Mouse (Mus musculus): ENCODE measurements around the gene Snupn. TPM values are rescaled to one million over a fixed set of nuclear protein-coding genes. Genes with fewer than 3 reads are reported as not detected.
A peak's percentile ranks its signal among the peaks of the same experiment; 100 is the strongest.
"Not testable (repeated sequence)": the region's sequence is repeated elsewhere in the genome, so short reads cannot be mapped to it uniquely, and the experiment has no call there.

Snupn gene
- 12.5 and 13.3 TPM in 2 replicates for total RNA-seq (2021)
- long read RNA-seq, experiment 1, transcript Snupn-201 (9 exons, 1,391 nt), result major isoform, 9 of 16 reads
- long read RNA-seq, experiment 1, partial matches to known transcripts, result 2 of 16 reads
- long read RNA-seq, experiment 1, other reads (novel, unspliced or antisense), result 5 of 16 reads
- long read RNA-seq, experiment 2, transcript Snupn-201 (9 exons, 1,391 nt), result major isoform, 9 of 16 reads
- long read RNA-seq, experiment 2, partial matches to known transcripts, result 5 of 16 reads
- long read RNA-seq, experiment 2, other reads (novel, unspliced or antisense), result 2 of 16 reads

DNA sequence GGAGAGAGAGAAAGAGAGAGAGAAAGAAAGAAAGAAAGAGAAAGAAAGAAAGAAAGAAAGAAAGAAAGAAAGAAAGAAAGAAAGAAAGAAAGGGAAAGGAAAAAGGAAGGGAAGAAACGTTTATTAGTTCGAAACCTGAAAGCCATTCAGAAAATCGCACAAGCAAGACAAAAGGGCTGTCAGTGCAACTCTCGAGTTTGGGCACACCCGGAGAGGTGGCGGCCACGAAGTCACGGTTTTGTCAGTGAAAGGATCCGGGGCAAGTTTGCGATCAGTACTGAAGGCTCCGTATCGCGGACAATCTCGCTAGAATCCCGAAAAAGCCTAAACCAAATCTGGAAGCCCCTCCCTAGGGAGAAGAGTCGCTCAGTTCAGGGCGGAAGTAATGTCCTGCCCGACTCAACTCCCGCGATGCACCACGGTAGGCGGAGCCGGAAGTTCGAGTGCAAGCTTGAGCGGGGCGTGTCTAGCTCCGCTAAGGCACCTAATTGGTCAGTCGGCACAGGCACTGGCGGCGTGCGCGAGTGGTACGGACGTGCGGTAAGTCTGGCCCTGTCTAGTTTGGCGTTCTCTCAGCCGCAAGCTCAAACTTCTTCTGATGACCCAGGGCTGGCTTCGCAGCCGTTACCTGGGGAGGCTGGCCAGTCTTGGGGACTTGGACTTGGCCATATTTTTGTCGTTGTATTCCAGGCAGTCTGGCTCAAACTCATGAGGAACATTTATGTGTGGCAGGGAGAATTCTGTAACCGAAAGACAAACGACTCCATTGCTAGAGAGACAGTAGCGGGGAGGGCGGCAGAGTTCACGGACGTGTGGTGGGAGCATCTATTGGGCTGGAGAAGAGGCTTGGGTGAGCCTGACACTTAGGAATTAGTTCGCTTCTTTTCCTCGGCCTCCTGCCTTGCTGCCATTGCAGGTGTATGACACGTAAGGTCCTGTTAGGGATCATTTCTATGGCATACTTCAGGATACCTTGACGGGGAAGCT is at the start of gene Snupn:
Gene Snupn, plus strand, starts transcription at position 465 of the 987 bp plus-strand sequence.
- DNase-seq, result peak; percentile 99

- no peak for DNase-seq
Observed at GRCm38 (mm10) chr9:56901187-56901586, 49.5 kb upstream of the Snupn start.

- DNase-seq, result no peak
Observed at GRCm38 (mm10) chr9:56903662-56904061, 47.0 kb upstream of the Snupn start.

GRCm38 (mm10) chr9:56907549-56907948 is 43.1 kb upstream of the Snupn start:
- DNase-seq, result no peak

GRCm38 (mm10) chr9:56909991-56910390 is 40.7 kb upstream of the Snupn start:
- DNase-seq, result not testable (repeated sequence)

GRCm38 (mm10) chr9:56911017-56911416 is 39.7 kb upstream of the Snupn start:
- DNase-seq, result no peak

DNA sequence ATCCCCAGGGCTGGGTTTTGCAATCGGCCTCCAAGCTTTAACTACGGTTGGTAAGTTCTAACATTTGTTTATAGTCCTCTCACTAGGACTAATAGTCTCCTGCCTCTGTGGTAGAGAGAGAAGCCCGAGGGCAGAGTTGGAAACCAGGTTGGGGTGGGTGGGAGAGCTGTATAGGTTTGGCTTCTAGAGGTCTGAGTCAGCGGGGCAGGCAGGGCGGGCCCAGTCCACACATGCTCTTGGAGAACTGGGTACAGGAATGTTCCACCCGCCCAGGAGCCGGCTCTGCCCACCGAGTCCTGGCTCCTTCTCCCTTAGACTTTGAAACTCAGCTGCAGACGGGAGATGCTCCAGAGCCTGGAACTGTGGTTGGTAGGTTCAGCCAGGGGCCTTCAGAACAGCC is 36.7 kb upstream of the Snupn start:
- DNase-seq, result no peak

DNA sequence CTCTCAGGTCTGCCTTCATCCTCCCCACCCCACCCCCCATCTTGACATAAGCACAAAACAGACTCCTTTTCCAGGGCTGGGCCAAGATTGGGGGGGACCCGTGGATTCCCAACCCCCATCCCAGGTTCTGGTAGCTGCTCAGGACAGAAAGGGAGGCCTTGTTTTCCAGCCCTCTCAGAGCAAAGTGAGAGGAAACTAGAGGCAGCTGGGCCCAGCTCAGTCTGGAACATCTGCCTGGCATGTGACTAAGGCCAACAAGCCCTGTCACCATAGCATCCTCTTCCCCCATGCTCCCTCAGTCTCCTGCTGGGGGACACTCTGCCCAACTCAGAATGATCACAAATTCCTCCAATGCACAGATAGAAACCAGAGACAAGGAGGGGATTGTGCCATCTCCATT is 35.6 kb upstream of the Snupn start:
- DNase-seq, result no peak

- peak; percentile 67 for DNase-seq
Observed at GRCm38 (mm10) chr9:56915695-56916410, 34.8 kb upstream of the Snupn start.

DNA sequence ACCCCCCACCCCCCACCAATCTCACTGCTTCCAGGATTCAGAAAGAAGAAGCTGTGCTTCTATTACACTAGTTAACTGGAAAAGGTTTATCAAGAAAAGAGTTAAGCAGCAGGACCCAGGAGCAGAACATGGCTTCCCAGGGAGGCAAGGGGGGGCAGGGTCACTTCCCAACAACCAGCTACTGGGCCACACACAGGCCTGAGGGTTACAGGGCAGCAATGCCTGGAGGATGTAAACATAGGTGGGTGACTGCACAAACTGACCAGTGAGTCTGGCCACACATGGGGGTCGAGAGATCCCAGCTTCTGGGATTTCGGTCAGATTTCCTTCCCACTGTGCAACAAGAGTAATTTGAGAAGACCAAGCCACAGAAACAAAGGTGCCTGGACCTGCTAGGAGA is 33.5 kb upstream of the Snupn start:
- DNase-seq, result no peak

DNA sequence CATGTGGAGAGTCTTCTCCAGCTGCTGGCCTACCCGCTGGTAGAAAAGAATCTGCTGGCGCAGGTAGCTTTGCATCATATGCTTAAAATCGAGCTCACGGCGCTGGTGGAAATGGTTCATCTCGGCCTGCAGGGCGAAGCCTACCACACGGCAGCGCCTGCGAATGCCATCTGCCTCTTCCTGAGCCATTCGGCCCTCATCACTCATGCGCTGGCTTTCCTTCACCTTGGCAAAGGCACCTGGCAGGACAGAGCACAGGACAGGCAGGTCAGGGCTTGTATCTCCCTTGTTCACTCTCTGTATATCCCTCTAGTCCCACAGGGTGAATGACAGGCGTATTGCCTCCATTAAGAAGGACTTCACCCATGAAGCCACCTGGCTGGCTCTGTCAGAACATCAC is 32.2 kb upstream of the Snupn start:
- DNase-seq, result no peak

- DNase-seq, result no peak
Observed at GRCm38 (mm10) chr9:56922746-56923145, 27.9 kb upstream of the Snupn start.

DNA sequence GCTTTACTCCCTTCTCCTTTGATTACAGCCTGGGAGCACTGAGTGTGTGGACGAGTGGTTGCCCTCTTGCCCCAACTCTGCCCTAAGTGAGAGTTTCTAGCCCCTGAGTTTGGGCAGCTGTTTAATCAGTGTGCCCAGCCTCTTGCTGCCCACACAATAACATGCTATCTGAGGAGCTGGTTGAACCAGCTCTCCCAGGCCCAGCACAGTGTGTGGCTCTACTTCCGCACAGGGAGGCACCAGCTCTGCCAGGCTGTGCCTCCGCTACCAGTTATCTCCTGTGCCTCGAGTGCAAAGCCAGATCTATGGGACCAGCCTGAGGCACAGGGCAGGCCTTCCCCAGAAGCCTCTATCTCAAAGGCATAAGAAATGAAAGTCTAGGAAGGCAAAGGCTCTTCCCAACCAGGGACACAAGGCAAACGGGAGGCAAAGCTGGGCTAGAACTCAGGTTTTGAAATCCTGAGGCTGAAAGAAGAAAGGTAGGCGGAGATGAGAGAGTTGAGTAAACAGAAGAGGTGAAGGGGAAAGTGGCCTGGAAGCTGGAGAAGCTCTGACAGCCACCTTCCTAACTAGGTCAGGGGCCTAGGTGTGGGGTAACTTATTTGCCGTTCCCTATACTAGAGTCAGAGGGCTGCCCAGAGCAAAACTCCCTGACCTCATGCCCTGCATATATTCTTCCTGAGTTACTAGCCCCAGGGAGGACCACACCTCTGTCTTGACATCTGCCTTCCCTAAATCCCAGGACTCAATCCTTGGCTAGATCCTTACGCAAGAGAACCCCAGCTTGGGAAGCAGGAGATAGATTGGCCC is 26.6 kb upstream of the Snupn start:
- DNase-seq, result peak; percentile 10

DNA sequence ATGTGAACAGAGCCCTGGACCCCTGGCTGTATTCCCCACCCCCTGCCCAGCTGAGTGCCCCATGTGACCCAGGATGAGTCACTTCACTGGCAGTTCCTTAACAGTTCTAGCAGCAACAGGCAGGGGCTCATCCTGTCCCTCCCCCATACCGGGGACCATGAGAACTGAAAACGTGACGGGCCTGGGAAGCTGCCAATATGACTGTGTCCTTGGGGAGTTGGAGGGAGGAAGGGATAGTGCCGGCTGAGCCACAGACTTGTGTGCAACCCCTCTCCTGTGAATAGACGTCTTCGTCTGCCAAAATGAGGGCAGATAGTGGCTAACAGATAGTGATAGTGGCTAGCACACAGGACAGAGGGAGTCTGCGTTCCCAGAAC is 26.0 kb upstream of the Snupn start:
- peak; percentile 96 for DNase-seq

GRCm38 (mm10) chr9:56925291-56926024 is 25.2 kb upstream of the Snupn start:
- peak; percentile 11 for DNase-seq

DNA sequence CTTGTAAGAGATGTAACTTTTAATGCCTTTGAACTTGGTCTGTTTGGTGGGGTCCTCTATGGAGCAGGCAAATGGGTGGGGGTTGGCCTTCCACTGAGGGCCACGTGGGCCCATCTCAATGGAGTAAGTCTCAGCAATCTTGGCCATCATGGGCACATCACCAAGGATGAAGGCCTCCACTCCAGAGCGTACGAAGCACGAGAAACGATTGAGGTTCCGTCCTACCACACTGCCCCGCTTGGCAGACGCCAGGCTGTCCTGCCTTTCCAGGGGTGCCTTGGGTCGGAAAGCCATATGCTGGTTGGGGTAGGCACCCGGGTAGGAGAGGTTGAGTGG is 24.7 kb upstream of the Snupn start:
- DNase-seq, result no peak

- peak; percentile 6 for DNase-seq
Observed at GRCm38 (mm10) chr9:56926387-56926786, 24.3 kb upstream of the Snupn start.

GRCm38 (mm10) chr9:56927191-56928012 is 23.3 kb upstream of the Snupn start:
- DNase-seq, result peak; percentile 65

- DNase-seq, result peak; percentile 97
Observed at GRCm38 (mm10) chr9:56928041-56928811, 22.5 kb upstream of the Snupn start, which contains the start of gene Snx33. Gene Snx33, minus strand, starts transcription at chr9:56928371.

Data from adrenal gland, postnatal 14 days (tissue).